Mouse (Mus musculus) B cell, adult 2 months (primary cell): ENCODE data around the gene Grid2ip.

Experiments
- DNase-seq, 2 experiments: peaks; one replicate each; pipeline ENCODE4 v3.0.0; 2022

Grid2ip gene

DNA sequence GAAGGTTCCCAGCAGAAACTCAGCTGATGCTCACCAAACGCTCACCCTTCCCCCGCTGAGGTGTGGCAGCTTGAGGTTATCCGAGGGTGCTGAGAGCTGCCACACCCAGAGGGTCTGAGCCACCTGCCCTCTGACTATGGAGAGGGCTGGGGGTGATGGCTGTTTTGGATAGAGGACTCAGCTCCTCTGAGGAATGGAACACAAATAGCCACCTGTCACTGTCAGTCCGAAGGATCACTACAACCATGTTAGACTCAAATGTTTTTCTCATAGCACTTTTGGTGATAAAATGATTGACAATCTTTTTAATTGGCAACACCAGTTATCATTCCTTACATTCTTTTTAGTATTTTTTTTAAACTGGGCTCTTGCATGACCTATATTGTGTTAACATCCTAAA lies 64.3 kb downstream of the Grid2ip start:
- no peak for DNase-seq

DNA sequence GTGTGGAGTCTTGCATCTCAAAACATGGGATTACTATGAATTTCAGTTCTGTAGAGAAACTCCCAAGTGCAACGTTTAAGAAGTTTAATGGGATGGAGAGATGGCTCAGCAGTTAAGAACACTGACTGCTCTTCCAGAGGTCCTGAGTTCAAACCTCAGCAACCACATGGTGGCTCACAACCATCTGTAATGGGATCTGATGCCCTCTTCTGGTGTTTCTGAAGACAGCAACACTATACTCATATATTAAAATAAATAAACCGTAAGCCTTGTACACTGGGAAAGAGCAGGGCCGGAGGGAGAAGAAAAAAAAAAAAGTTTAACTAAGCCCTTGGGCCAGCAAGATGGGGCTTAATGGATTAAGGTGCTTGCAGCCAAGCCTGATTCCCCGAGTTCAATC lies 65.9 kb downstream of the Grid2ip start:
- no peak for DNase-seq

DNA sequence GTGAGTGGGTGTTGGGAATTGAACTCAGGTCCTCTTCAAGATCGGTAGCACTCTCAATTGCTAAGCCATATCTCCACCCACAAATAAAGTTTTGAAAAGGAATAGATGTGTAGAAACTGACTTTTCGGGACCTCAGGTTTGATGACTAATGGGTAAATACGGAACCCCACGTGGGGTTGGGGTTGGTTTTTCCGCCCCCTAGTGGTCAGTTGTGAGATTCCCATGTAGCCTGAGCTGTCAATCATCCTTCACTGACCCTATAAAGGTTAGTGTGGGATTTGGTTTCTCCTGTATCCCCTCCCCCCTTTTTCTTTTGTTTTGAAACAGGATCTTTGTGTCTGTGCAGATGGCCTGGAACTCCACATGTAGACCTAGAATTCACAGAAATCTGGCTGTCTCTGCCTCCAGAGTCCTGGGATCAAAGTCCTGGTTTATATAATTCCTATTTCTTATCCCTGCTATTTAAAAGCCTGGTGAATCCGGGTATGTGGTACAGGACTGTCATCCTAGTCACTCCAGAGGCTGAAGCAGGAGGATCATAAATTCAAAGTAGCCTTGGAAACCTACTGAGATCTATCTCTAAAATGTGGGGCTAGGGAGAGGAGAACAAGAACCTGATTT lies 66.9 kb downstream of the Grid2ip start:
- DNase-seq: peak; percentile 82 to 85

DNA sequence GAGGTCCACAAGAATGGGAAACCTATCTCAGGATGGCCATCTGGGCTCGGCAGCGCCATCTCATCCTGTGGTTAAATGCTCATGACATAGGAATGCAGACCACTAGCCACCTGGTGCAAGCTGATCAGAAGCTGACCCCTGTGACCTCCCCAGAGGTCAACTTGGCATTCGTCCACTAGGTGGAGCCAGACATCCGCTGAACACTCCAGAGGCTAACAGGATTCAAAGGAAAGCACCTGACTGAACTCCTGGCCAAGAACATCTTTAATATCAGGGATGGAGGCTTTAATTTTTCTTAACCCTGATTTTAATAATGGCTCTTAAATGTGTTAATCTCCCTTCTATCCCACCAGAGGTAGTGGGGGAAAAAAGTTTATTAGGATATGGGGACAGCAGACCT lies 77.3 kb downstream of the Grid2ip start:
- peak; percentile 84 to 86 for DNase-seq

GRCm38 (mm10) chr5:143441298-143441697 lies 84.2 kb downstream of the Grid2ip start:
- no peak for DNase-seq

- no peak for DNase-seq
Observed at GRCm38 (mm10) chr5:143441753-143442152, 84.6 kb downstream of the Grid2ip start.
